In genomic region chr12:75836524-75836962, GRCm38 (mm10) we compare ENCODE assay signal across 8 mouse cellular contexts. TPM values are rescaled to one million over a fixed set of nuclear protein-coding genes. Genes with fewer than 3 reads are reported as not detected.
DNase-seq lines count a peak whose midpoint lies in the region; ATAC-seq and TF ChIP-seq lines count a peak whose summit lies in the region.

No protein-coding gene starts in this region.

- H3K4me1 ChIP-seq in hindbrain, embryonic 13.5 days (replicated peaks): peaks cover 36% of the 10 kb centered on the region
- H3K4me1 ChIP-seq in hindbrain, postnatal 0 days (ENCODE audit: insufficient read depth, low read length): no peaks in the 10 kb centered on the region
- peaks cover 48% of the 10 kb centered on the region for H3K4me1 ChIP-seq in heart, embryonic 16.5 days (ENCODE audit: control insufficient read depth, insufficient read depth, low read length)
- peaks cover 31% of the 10 kb centered on the region for H3K4me1 ChIP-seq in limb, embryonic 14.5 days (ENCODE audit: control insufficient read depth, insufficient read depth, low read length)
- H3K4me1 ChIP-seq in forebrain, embryonic 10.5 days: peaks cover 59% of the 10 kb centered on the region

- 68% methylated on average over 11 of the region's 11 CpGs for WGBS in hindbrain, embryonic 13.5 days
- WGBS in hindbrain, postnatal 0 days: 51% methylated on average over 11 of the region's 11 CpGs
- 13% methylated on average over 11 of the region's 11 CpGs for WGBS in heart, embryonic 16.5 days
- WGBS in limb, embryonic 14.5 days: 33% methylated on average over 11 of the region's 11 CpGs
- WGBS in forebrain, embryonic 10.5 days: 36% methylated on average over 11 of the region's 11 CpGs

- H3K36me3 ChIP-seq in hindbrain, embryonic 13.5 days: no peaks in the 10 kb centered on the region
- H3K36me3 ChIP-seq in hindbrain, postnatal 0 days (ENCODE audit: insufficient read depth, low read length): no peaks in the 10 kb centered on the region
- no peaks in the 10 kb centered on the region for H3K36me3 ChIP-seq in heart, embryonic 16.5 days (ENCODE audit: control insufficient read depth, insufficient read depth)
- H3K36me3 ChIP-seq in limb, embryonic 14.5 days (ENCODE audit: control insufficient read depth, insufficient read depth, low read length): no peaks in the 10 kb centered on the region
- H3K36me3 ChIP-seq in forebrain, embryonic 10.5 days (replicated peaks): peaks cover 19% of the 10 kb centered on the region

- peak overlapping the region; percentile 63; the same call in 1 of the 2 replicates for H3K27ac ChIP-seq in hindbrain, embryonic 13.5 days
- H3K27ac ChIP-seq in hindbrain, postnatal 0 days: no peak overlapping the region
- peak overlapping the region; percentile 74 for H3K27ac ChIP-seq in heart, embryonic 16.5 days (ENCODE audit: low read length)
- no peak overlapping the region for H3K27ac ChIP-seq in limb, embryonic 14.5 days (replicated peaks; ENCODE audit: low read depth, low read length)
- H3K27ac ChIP-seq in forebrain, embryonic 10.5 days: no peak overlapping the region

- no peaks in the 10 kb centered on the region for H3K27me3 ChIP-seq in hindbrain, embryonic 13.5 days
- H3K27me3 ChIP-seq in hindbrain, postnatal 0 days (ENCODE audit: insufficient read depth, low read length): no peaks in the 10 kb centered on the region
- H3K27me3 ChIP-seq in heart, embryonic 16.5 days (ENCODE audit: control insufficient read depth, insufficient read depth, low read length): no peaks in the 10 kb centered on the region
- H3K27me3 ChIP-seq in limb, embryonic 14.5 days (ENCODE audit: control insufficient read depth, insufficient read depth, low read length): no peaks in the 10 kb centered on the region
- no peaks in the 10 kb centered on the region for H3K27me3 ChIP-seq in forebrain, embryonic 10.5 days (ENCODE audit: poor library complexity, severe bottlenecking)

- no peak for TF ChIP-seq POLR2A in limb, embryonic 14.5 days (IDR thresholded peaks at IDR 0.05; ENCODE audit: borderline replicate concordance, extremely low read depth, insufficient read depth, insufficient read length)

- no peak overlapping the region for H3K9ac ChIP-seq in hindbrain, embryonic 13.5 days
- H3K9ac ChIP-seq in hindbrain, postnatal 0 days (replicated peaks; ENCODE audit: low read length): no peak overlapping the region
- H3K9ac ChIP-seq in heart, embryonic 16.5 days (ENCODE audit: low read length): peak overlapping the region; percentile 50
- H3K9ac ChIP-seq in limb, embryonic 14.5 days (ENCODE audit: low read depth, low read length, severe bottlenecking): no peak overlapping the region

- no peak for ATAC-seq in hindbrain, embryonic 13.5 days (ENCODE audit: low FRiP score)
- no peak for ATAC-seq in hindbrain, postnatal 0 days
- ATAC-seq in heart, embryonic 16.5 days (replicated peaks; ENCODE audit: extremely low read depth, insufficient read depth, low FRiP score): no peak
- ATAC-seq in limb, embryonic 14.5 days (ENCODE audit: low FRiP score, low read depth): no peak

- DNase-seq in hindbrain, postnatal 0 days (ENCODE audit: low spot score): no peak
- no peak for DNase-seq in limb, embryonic 14.5 days (ENCODE audit: low spot score)
- DNase-seq in retina, embryonic 14.5 days (ENCODE audit: low spot score): peak; percentile 36
- DNase-seq in spleen, adult 12 weeks (ENCODE audit: low spot score): no peak
- no peak for DNase-seq in right cerebral cortex, postnatal 4 days
- no peak for DNase-seq in forebrain, embryonic 10.5 days (ENCODE audit: extremely low spot score, low spot score)

- H3K4me2 ChIP-seq in hindbrain, embryonic 13.5 days: 0 out of 2 replicates have a peak overlapping the region, but pooled peaks have one; percentile 13
- H3K4me2 ChIP-seq in hindbrain, postnatal 0 days (ENCODE audit: low read depth, low read length): no peak overlapping the region
- peak overlapping the region; percentile 64 for H3K4me2 ChIP-seq in heart, embryonic 16.5 days (ENCODE audit: low read depth, low read length)
- H3K4me2 ChIP-seq in limb, embryonic 14.5 days (replicated peaks; ENCODE audit: low read depth, low read length, severe bottlenecking): 0 out of 2 replicates have a peak overlapping the region, but pooled peaks have one; percentile 2

- TF ChIP-seq CTCF in hindbrain, postnatal 0 days (IDR thresholded peaks at IDR 0.05; ENCODE audit: low read depth): no peak

- no peak overlapping the region for H3K4me3 ChIP-seq in hindbrain, embryonic 13.5 days
- no peak overlapping the region for H3K4me3 ChIP-seq in hindbrain, postnatal 0 days (ENCODE audit: low read length)
- peak overlapping the region; percentile 38 for H3K4me3 ChIP-seq in heart, embryonic 16.5 days (ENCODE audit: low read length)
- no peak overlapping the region for H3K4me3 ChIP-seq in limb, embryonic 14.5 days (replicated peaks; ENCODE audit: low read length)
- H3K4me3 ChIP-seq in forebrain, embryonic 10.5 days: no peak overlapping the region

- H3K9me3 ChIP-seq in hindbrain, embryonic 13.5 days: no peaks in the 10 kb centered on the region
- no peaks in the 10 kb centered on the region for H3K9me3 ChIP-seq in hindbrain, postnatal 0 days (ENCODE audit: low read length)
- no peaks in the 10 kb centered on the region for H3K9me3 ChIP-seq in heart, embryonic 16.5 days (replicated peaks; ENCODE audit: control insufficient read depth, low read length)
- H3K9me3 ChIP-seq in limb, embryonic 14.5 days (ENCODE audit: control insufficient read depth, low read length): no peaks in the 10 kb centered on the region
- no peaks in the 10 kb centered on the region for H3K9me3 ChIP-seq in forebrain, embryonic 10.5 days

RNA-seq across cellular contexts. Expression of gene Syne2, which starts 18.6 kb away (rescaled TPM):
- polyA plus RNA-seq in hindbrain, embryonic 13.5 days (2015; fragmentation: Nextera tagmentation; extraction: Ambion mirVana): 63.3 and 67.9 TPM in 2 replicates
- total RNA-seq in hindbrain, postnatal 0 days (2014; rRNA removed): 39.3 and 57.2 TPM in 2 replicates
- 26.1 and 28.8 TPM in 2 replicates for polyA plus RNA-seq in hindbrain, postnatal 0 days (2015; fragmentation: Nextera tagmentation; extraction: Ambion mirVana)
- polyA plus RNA-seq in heart, embryonic 16.5 days (2015; fragmentation: Nextera tagmentation; extraction: Ambion mirVana): 38.4 and 42.0 TPM in 2 replicates
- 46.4 and 48.0 TPM in 2 replicates for polyA plus RNA-seq in limb, embryonic 14.5 days (2012; rRNA removed)
- 41.5 and 51.1 TPM in 2 replicates for polyA plus RNA-seq in limb, embryonic 14.5 days (2014; fragmentation: Nextera tagmentation; extraction: Ambion mirVana)
- 95.5 and 108 TPM in 2 replicates for polyA plus RNA-seq in forebrain, embryonic 10.5 days (2016; fragmentation: Nextera tagmentation; extraction: Ambion mirVana)

Comparison
In these comparisons a context has a peak if more than half of its experiments do, and no peak if none do; other contexts are left out.
1. H3K27ac ChIP-seq: peak in hindbrain, embryonic 13.5 days (single experiment) and heart, embryonic 16.5 days (single experiment); none in hindbrain, postnatal 0 days (single experiment), limb, embryonic 14.5 days (single experiment) and forebrain, embryonic 10.5 days (single experiment).